Mouse (Mus musculus) MEL (cell line): Measurements from ENCODE around the gene Sbno2. TPM values are rescaled to one million over a fixed set of nuclear protein-coding genes. Genes with fewer than 3 reads are reported as not detected.
A peak's percentile ranks its signal among the peaks of the same experiment; 100 is the strongest.

Experiments
- DNase-seq: peaks from one replicate; pipeline ENCODE4 v3.0.0; 2011; ENCODE audit warnings: low read depth, low spot score
- H3K27ac ChIP-seq: 2 replicates; pipeline ENCODE4 v1.5.1; 2012; ENCODE audit warnings: low read depth, mild to moderate bottlenecking, control low read depth, low read length, moderate library complexity; ENCODE audit not compliant: control insufficient read depth
- H3K27me3 ChIP-seq, 2 experiments: fragments of 150-350 bp in 1 of 2; sonication (generic) in 1 of 2; 2 replicates each; pipeline ENCODE4 v1.6.1; 2012; ENCODE audit warnings: low read length in 2 of 2, mild to moderate bottlenecking in 2 of 2, improper control_type of control experiment in 1 of 2, moderate library complexity in 1 of 2; ENCODE audit not compliant: insufficient read depth in 2 of 2, control insufficient read depth in 1 of 2
- H3K36me3 ChIP-seq, 2 experiments: 2 replicates each; pipeline ENCODE4 v1.6.1; 2012 to 2014; ENCODE audit warnings: low read length in 2 of 2, improper control_type of control experiment in 1 of 2, inconsistent platforms in 1 of 2, mild to moderate bottlenecking in 1 of 2; ENCODE audit not compliant: insufficient read depth in 2 of 2, control insufficient read depth in 1 of 2
- H3K4me1 ChIP-seq, 2 experiments: fragments of 150-350 bp in 1 of 2; sonication (generic) in 1 of 2; 2 replicates each; pipeline ENCODE4 v1.6.1; 2012; ENCODE audit warnings: low read length in 2 of 2, improper control_type of control experiment in 1 of 2, mild to moderate bottlenecking in 1 of 2; ENCODE audit not compliant: insufficient read depth in 2 of 2, control insufficient read depth in 1 of 2
- H3K4me3 ChIP-seq, 2 experiments: fragments of 150-350 bp in 1 of 2; sonication (generic) in 1 of 2; 2 replicates each; pipeline ENCODE4 v1.5.1; 2012; ENCODE audit warnings: low read depth in 2 of 2, low read length in 2 of 2, mild to moderate bottlenecking in 2 of 2, moderate library complexity in 2 of 2, control low read depth in 1 of 2, improper control_type of control experiment in 1 of 2; ENCODE audit not compliant: control insufficient read depth in 1 of 2, insufficient read depth in 1 of 2
- H3K79me2 ChIP-seq: 2 replicates; pipeline ENCODE4 v1.6.1; 2012; ENCODE audit warnings: mild to moderate bottlenecking, low read length, moderate library complexity; ENCODE audit not compliant: control insufficient read depth, poor library complexity, insufficient read depth
- H3K9ac ChIP-seq: 2 replicates; pipeline ENCODE4 v1.6.1; 2012; ENCODE audit warnings: low read depth, mild to moderate bottlenecking, control low read depth, low read length, moderate library complexity; ENCODE audit not compliant: control insufficient read depth, poor library complexity, severe bottlenecking
- H3K9me3 ChIP-seq: fragments of 150-350 bp; sonication (generic); replicated peaks from 2 replicates; pipeline ENCODE4 v1.6.1; 2012; ENCODE audit warnings: mild to moderate bottlenecking, low read length, improper control_type of control experiment, moderate library complexity; ENCODE audit not compliant: insufficient read depth
- BHLHE40 ChIP-seq: IDR thresholded peaks from 2 replicates; pipeline ENCODE4 v1.6.1; 2012; ENCODE audit warnings: low read depth, mild to moderate bottlenecking, inconsistent platforms, low read length, improper control_type of control experiment, borderline replicate concordance
- CHD1 ChIP-seq: IDR thresholded peaks from 2 replicates; pipeline ENCODE4 v1.6.1; 2012; ENCODE audit warnings: low read depth, mild to moderate bottlenecking, inconsistent platforms, low read length, improper control_type of control experiment
- CHD2 ChIP-seq: IDR thresholded peaks from 2 replicates; pipeline ENCODE4 v1.6.1; 2011; ENCODE audit warnings: low read length, improper control_type of control experiment
- CTCF ChIP-seq, 3 experiments: IDR thresholded peaks in 2 of 3; conservative IDR thresholded peaks in 1 of 3; 2 replicates each; pipeline ENCODE4 v1.5.1; 2011 to 2012; ENCODE audit warnings: low read length in 3 of 3, low read depth in 2 of 3, mild to moderate bottlenecking in 2 of 3, improper control_type of control experiment in 1 of 3, inconsistent platforms in 1 of 3, mixed read lengths in 1 of 3, moderate library complexity in 1 of 3; ENCODE audit not compliant: control insufficient read depth in 1 of 3, insufficient read depth in 1 of 3, poor library complexity in 1 of 3, severe bottlenecking in 1 of 3
- ELF1 ChIP-seq: IDR thresholded peaks from 2 replicates; pipeline ENCODE4 v1.6.1; 2014; ENCODE audit warnings: low read depth, mild to moderate bottlenecking, inconsistent platforms, low read length, improper control_type of control experiment, moderate library complexity
- EP300 ChIP-seq, 2 experiments: IDR thresholded peaks; 2 replicates each; pipeline ENCODE4 v1.6.1; 2011; ENCODE audit warnings: improper control_type of control experiment in 2 of 2, low read length in 2 of 2, low read depth in 1 of 2, mild to moderate bottlenecking in 1 of 2
- ETS1 ChIP-seq: IDR thresholded peaks from 2 replicates; pipeline ENCODE4 v1.6.1; 2012; ENCODE audit warnings: low read depth, mild to moderate bottlenecking, inconsistent platforms, low read length, improper control_type of control experiment, moderate library complexity
- GABPA ChIP-seq: IDR thresholded peaks from 2 replicates; pipeline ENCODE4 v1.6.1; 2012; ENCODE audit warnings: low read depth, mild to moderate bottlenecking, inconsistent platforms, low read length, improper control_type of control experiment, moderate library complexity
- JUND ChIP-seq: IDR thresholded peaks from 2 replicates; pipeline ENCODE4 v1.6.1; 2011; ENCODE audit warnings: low read depth, mild to moderate bottlenecking, improper control_type of control experiment, low read length
- MAX ChIP-seq: IDR thresholded peaks from 2 replicates; pipeline ENCODE4 v1.6.1; 2011; ENCODE audit warnings: low read length, improper control_type of control experiment
- MAZ ChIP-seq: IDR thresholded peaks from 2 replicates; pipeline ENCODE4 v1.6.1; 2012; ENCODE audit warnings: low read depth, mild to moderate bottlenecking, inconsistent platforms, low read length, improper control_type of control experiment
- MXI1 ChIP-seq: IDR thresholded peaks from 2 replicates; pipeline ENCODE4 v1.6.1; 2011; ENCODE audit warnings: mild to moderate bottlenecking, low read depth, low read length, improper control_type of control experiment
- MYC ChIP-seq: IDR thresholded peaks from 2 replicates; pipeline ENCODE4 v1.6.1; 2011; ENCODE audit warnings: low read depth, mild to moderate bottlenecking, low read length, improper control_type of control experiment, moderate library complexity
- NELFE ChIP-seq: IDR thresholded peaks from 2 replicates; pipeline ENCODE4 v1.6.1; 2011; ENCODE audit warnings: low read depth, low read length, improper control_type of control experiment
- NRF1 ChIP-seq: IDR thresholded peaks from 2 replicates; pipeline ENCODE4 v1.6.1; 2014; ENCODE audit warnings: low read depth, mild to moderate bottlenecking, inconsistent platforms, low read length, improper control_type of control experiment, moderate library complexity; ENCODE audit not compliant: poor library complexity, insufficient read depth, severe bottlenecking
- POLR2AphosphoS2 ChIP-seq: IDR thresholded peaks from 2 replicates; pipeline ENCODE4 v1.6.1; 2011; ENCODE audit warnings: low read length, improper control_type of control experiment
- RAD21 ChIP-seq: IDR thresholded peaks from 2 replicates; pipeline ENCODE4 v1.6.1; 2011; ENCODE audit warnings: mild to moderate bottlenecking, low read depth, low read length, improper control_type of control experiment
- RCOR1 ChIP-seq: IDR thresholded peaks from 2 replicates; pipeline ENCODE4 v1.6.1; 2012; ENCODE audit warnings: low read depth, mild to moderate bottlenecking, inconsistent platforms, low read length, improper control_type of control experiment
- SIN3A ChIP-seq: IDR thresholded peaks from 2 replicates; pipeline ENCODE4 v1.6.1; 2012; ENCODE audit warnings: low read length, improper control_type of control experiment, inconsistent platforms
- SMC3 ChIP-seq: IDR thresholded peaks from 2 replicates; pipeline ENCODE4 v1.6.1; 2011; ENCODE audit warnings: low read depth, low read length, improper control_type of control experiment
- TAL1 ChIP-seq: IDR thresholded peaks from 2 replicates; pipeline ENCODE4 v1.6.1; 2012; ENCODE audit warnings: mild to moderate bottlenecking, inconsistent platforms, low read length, moderate library complexity, mixed read lengths
- TCF12 ChIP-seq: IDR thresholded peaks from 2 replicates; pipeline ENCODE4 v1.6.1; 2014; ENCODE audit warnings: low read depth, mild to moderate bottlenecking, inconsistent platforms, low read length, improper control_type of control experiment, moderate library complexity
- USF1 ChIP-seq: IDR thresholded peaks from 2 replicates; pipeline ENCODE4 v1.6.1; 2014; ENCODE audit warnings: low read depth, mild to moderate bottlenecking, inconsistent platforms, low read length, improper control_type of control experiment, moderate library complexity
- ZMIZ1 ChIP-seq: IDR thresholded peaks from 2 replicates; pipeline ENCODE4 v1.6.1; 2012; ENCODE audit warnings: low read depth, mild to moderate bottlenecking, inconsistent platforms, low read length, improper control_type of control experiment, moderate library complexity
- ZNF384 ChIP-seq: IDR thresholded peaks from 2 replicates; pipeline ENCODE4 v1.6.1; 2012; ENCODE audit warnings: low read depth, mild to moderate bottlenecking, inconsistent platforms, low read length, improper control_type of control experiment
- polyA plus RNA-seq, 2 experiments: library from polyadenylated mRNA; stranded (reverse) in 1 of 2; unstranded in 1 of 2; fragments of >175 nt in 1 of 2; fragments of >200 nt in 1 of 2; gene quantifications; 2 replicates each; pipeline versions ENCODE4 v1.2.1 to v1.2.4; 2012; ENCODE audit warnings: low replicate concordance in 2 of 2, low read depth in 1 of 2; ENCODE audit not compliant: insufficient read length in 2 of 2, insufficient read depth in 1 of 2, missing spikeins in 1 of 2
- total RNA-seq: library from RNA; depleted of rRNA; stranded (reverse); fragments of 300-350 nt; gene quantifications from 2 replicates; pipeline ENCODE4 v1.2.3, GENCODE M21; 2012

Sbno2 gene
- total and polyA plus RNA-seq, 3 experiments: 15.8 to 29.0 TPM; not detected in 1

DNA sequence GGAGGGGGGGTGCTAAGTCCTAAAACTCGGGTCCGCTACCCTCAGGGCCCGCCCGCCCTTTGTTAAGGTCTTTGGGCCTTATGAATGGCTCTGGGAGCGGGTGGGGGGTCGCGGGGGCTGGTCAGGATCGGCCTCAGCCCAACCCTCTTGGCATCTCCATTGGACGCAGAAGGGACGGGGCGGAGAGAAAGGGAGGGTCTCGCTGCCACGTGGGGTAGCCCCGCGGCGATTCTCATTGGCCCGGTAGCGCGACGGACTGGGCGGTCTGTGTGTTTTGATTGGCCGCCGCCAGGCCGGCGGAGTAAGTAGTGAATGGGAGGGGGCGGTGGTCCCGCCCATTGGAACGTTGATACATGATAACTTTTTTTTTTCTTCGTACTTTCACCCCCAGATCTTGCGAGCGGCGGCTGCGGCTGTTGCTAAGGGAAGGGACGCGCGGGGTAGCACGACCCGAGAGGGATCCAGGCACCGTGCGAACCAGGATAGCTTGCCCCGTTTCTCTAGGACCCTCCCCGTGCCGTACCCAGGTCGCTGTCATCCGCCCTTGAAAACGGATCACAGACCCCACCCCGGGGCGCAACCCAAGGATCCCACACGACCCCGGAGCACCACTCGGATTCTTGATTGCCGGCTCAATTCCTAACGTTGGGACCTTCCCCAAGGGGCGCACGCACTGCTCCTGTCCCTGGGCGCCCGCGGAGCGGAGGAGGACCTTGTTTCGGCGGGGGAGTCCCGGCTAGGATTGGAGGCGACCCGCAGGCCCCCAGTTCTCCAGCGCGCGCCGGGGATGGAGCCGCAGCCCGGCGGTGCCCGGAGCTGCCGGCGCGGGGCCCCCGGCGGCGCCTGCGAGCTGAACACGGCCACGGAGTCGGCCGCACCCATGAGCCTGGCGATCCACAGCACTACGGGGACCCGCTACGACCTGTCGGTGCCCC, 44.2 kb upstream of the Sbno2 start (continued):
- TF ChIP-seq ZMIZ1 (0 out of 2 replicates have a peak, but pooled peaks have one; percentile 1), SMC3 (no peak), TAL1 (no peak), ELF1 (no peak; the same call in 1 of the 2 replicates), RCOR1 (0 out of 2 replicates have a peak, but pooled peaks have one; percentile 2)
- TF ChIP-seq, all 39 proteins: peak for 20

DNA sequence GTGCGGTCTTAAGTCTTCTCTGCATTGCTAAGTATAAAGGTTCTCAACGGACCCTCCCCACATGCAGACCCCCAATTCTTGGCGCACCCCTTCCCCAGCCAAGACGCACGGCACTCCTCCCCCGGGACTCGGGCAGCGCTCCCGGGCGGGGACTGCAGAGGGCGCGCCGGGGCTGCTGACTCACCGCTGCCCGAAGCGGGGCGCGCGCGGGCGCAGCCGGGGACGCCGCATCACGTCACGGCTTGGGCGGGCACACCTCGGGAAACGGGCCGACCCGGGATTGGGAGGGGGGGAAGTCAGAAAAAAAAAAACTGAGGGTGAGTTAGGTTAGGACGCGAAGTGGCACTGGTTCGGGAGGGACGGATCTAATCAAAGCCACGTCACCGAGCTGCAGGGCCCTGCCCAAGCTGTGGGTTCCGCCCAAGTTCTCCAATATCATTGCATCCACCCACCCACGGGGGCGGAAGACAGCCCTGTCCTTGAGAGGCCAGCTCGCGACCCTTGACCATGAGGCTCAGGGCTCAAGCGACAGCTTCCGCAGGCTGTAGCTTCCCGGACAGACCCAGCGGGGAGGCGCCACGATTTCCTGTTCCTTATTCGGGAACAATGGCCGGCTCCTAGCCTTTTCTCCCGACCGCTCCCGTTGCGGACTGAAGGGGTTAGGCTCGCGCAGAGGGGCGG, 43.4 kb upstream of the Sbno2 start:
- Histone ChIP-seq H3K79me2 (peaks cover 38% of the 10 kb centered on the region), H3K9ac (peak overlapping the region; percentile 77), H3K4me1 (peaks cover 0 to 46% of the 10 kb centered on the region in 2 experiments; a peak in 2 of 4 replicates), H3K9me3 (no peaks in the 10 kb centered on the region), H3K27me3 (no peaks in the 10 kb centered on the region), H3K4me3 (peak overlapping the region; percentile 62 to 82), H3K36me3 (peaks cover 0 to 20% of the 10 kb centered on the region in 2 experiments; a peak in 2 of 4 replicates), H3K27ac (peak overlapping the region; percentile 86)
- TF ChIP-seq USF1 (no peak), MAZ (peak; percentile 95), MAX (0 out of 2 replicates have a peak, but pooled peaks have one; percentile 29), RCOR1 (0 out of 2 replicates have a peak, but pooled peaks have one; percentile 8), EP300 (IDR thresholded peaks at IDR 0.05; ENCODE audit: low read depth in 1 of 2, low read length in 2 of 2) (no peak; a peak in 2 of 4 replicates), JUND (no peak), GABPA (no peak), SMC3 (peak; percentile 63), SIN3A (peak; percentile 89), NELFE (peak; percentile 21), ELF1 (0 out of 2 replicates have a peak, but pooled peaks have one; percentile 22), NRF1 (peak; percentile 68), CHD1 (0 out of 2 replicates have a peak, but pooled peaks have one; percentile 49), ZMIZ1 (peak; percentile 61; the same call in 1 of the 2 replicates), TCF12 (peak; percentile 11; the same call in 1 of the 2 replicates), ETS1 (peak; percentile 66), CHD2 (no peak), BHLHE40 (no peak), MYC (peak; percentile 73; the same call in 1 of the 2 replicates), RAD21 (peak; percentile 43), POLR2AphosphoS2 (peak; percentile 34; the same call in 1 of the 2 replicates), ZNF384 (peak; percentile 95), MXI1 (peak; percentile 71), CTCF (IDR thresholded peaks at IDR 0.05 in 2 of 3, conservative IDR thresholded peaks at IDR 0.05 in 1 of 3; ENCODE audit: control insufficient read depth in 1 of 3, insufficient read depth in 1 of 3, low read depth in 2 of 3, low read length in 3 of 3, poor library complexity in 1 of 3, severe bottlenecking in 1 of 3) (peak; percentile 23 to 88 (median 81); a peak in 5 of 6 replicates)
- DNase-seq: peak; percentile 95
